Mouse (Mus musculus) G1E (cell line): ENCODE measurements around the gene Olfr1367.

Experiments
- CTCF ChIP-seq: IDR thresholded peaks from 2 replicates; pipeline ENCODE4 v1.5.1; 2012; ENCODE audit warnings: low read depth, low read length, inconsistent platforms, mixed read lengths
- GATA1 ChIP-seq: IDR thresholded peaks from 2 replicates; pipeline ENCODE4 v1.6.1; 2012; ENCODE audit warnings: borderline replicate concordance, low read length, inconsistent platforms, mixed read lengths
- POLR2AphosphoS5 ChIP-seq: IDR thresholded peaks from 2 replicates; pipeline ENCODE4 v1.6.1; 2012; ENCODE audit warnings: low read depth, low read length, inconsistent platforms; ENCODE audit not compliant: insufficient replicate concordance
- TAL1 ChIP-seq: conservative IDR thresholded peaks from 2 replicates; pipeline ENCODE4 v1.6.1; 2012; ENCODE audit warnings: low read depth, low read length, inconsistent platforms, mixed read lengths

DNA sequence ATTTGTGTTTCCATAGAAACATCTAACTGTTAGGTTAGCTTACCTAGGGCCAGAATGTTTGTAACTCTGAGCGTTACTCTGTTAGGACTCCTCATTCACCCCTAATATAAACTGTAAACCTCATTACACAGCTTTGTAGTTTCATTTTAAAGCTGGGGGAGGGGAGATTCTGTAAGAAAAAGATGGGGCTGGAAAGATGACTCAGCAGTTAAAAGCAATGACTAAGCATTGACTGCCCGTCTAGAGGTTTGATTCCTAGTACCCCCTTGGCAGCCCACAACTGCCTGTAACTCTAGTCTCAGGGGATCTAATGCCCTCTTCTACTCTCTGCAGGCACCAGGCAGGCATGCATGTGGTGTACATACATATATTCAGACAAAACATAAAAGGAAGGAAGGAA lies 36.9 kb upstream of the Olfr1367 start:
- TF ChIP-seq CTCF (no peak), GATA1 (no peak), POLR2AphosphoS5 (no peak), TAL1 (no peak)
